Mouse (Mus musculus) E14TG2a.4 (cell line): ENCODE data around the gene Platr17.
"Not testable (repeated sequence)": the region's sequence is repeated elsewhere in the genome, so short reads cannot be mapped to it uniquely, and the experiment has no call there.

Experiments used
- CTCF ChIP-seq: conservative IDR thresholded peaks from 2 replicates; pipeline ENCODE4 v1.5.1; 2014; ENCODE audit warnings: low read length
- NANOG ChIP-seq: IDR thresholded peaks from 2 replicates; pipeline ENCODE4 v1.6.1; 2014; ENCODE audit warnings: borderline replicate concordance, low read length, mixed read lengths
- POU5F1 ChIP-seq: IDR thresholded peaks from 2 replicates; pipeline ENCODE4 v1.6.1; 2014; ENCODE audit warnings: low read length, borderline replicate concordance

DNA sequence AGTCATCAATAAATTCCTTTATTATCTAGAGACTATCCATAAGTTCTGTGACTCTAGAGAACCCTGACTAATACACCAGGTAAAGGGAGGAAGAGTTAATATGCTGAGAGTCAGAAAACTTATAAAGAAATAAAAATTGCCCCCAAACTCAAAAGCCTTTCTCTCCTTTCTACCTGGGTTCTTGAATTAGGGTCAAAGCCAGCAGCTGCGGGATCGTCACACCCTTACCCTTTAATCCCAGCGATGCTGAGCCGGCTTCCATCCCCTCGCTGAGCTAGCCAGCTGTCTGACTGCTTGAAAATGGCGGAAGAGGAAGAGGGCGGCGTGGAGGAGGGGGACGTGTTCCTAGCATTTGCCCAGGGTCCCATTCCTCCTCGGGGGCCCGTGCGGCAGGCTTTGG lies 31.4 kb upstream of the Platr17 start, which contains the start of gene Gm7029:
- TF ChIP-seq CTCF, POU5F1, NANOG: not testable (repeated sequence)
